8 mouse cellular contexts compared by ENCODE assay signal in the genomic region with DNA sequence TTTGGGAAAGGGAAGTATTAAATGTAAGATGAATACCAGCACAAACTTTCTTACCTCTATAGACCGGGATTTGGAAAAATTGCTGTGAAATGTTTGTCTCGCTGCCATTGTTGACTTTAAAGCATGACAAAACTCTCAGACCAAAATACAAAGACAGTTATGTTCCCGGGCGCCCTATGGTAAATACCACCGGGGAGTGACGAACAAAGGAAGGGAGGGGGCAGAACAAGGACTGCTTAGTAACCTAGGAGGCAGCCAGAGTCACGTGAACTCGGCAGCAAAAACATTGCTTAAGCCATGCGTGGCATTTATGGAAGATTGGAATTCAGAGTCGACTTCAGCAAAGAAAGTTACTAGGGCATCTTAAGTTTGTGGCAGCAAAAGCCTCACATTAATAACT. TPM values are rescaled to one million over a fixed set of nuclear protein-coding genes. Genes with fewer than 3 reads are reported as not detected.
DNase-seq lines count a peak whose midpoint lies in the region; ATAC-seq and TF ChIP-seq lines count a peak whose summit lies in the region.

No protein-coding gene starts in this region.

- H3K9me3 ChIP-seq in intestine, embryonic 14.5 days (ENCODE audit: control insufficient read depth, low read length) = no peaks in the 10 kb centered on the region
- no peaks in the 10 kb centered on the region for H3K9me3 ChIP-seq in midbrain, embryonic 12.5 days

- peak overlapping the region; percentile 54 for H3K4me3 ChIP-seq in gastrocnemius, adult 2 months
- no peak overlapping the region; the same call in 1 of the 2 replicates for H3K4me3 ChIP-seq in intestine, embryonic 14.5 days (ENCODE audit: low read depth, low read length)
- H3K4me3 ChIP-seq in midbrain, embryonic 12.5 days = peak overlapping the region; percentile 60

- H3K4me1 ChIP-seq in intestine, embryonic 14.5 days (replicated peaks; ENCODE audit: control insufficient read depth, insufficient read depth, low read length) = peaks cover 10% of the 10 kb centered on the region
- peaks cover 11% of the 10 kb centered on the region for H3K4me1 ChIP-seq in midbrain, embryonic 12.5 days

- DNase-seq in gastrocnemius, adult 2 months = no peak
- DNase-seq in gastrocnemius, postnatal 4 days (ENCODE audit: low spot score in 2 of 2) = no peak
- DNase-seq in embryo, embryonic 10.5 days (ENCODE audit: low spot score) = peak; percentile 65
- DNase-seq in intestine, embryonic 14.5 days (ENCODE audit: low spot score) = no peak
- no peak for DNase-seq in frontal cortex, adult 2 months (ENCODE audit: extremely low spot score in 1 of 2, low spot score in 1 of 2)
- no peak for DNase-seq in layer of hippocampus, postnatal 36 days
- no peak for DNase-seq in layer of hippocampus, adult 9-10 months (ENCODE audit: low spot score)

- H3K9ac ChIP-seq in intestine, embryonic 14.5 days (ENCODE audit: low read length) = no peak overlapping the region
- H3K9ac ChIP-seq in midbrain, embryonic 12.5 days (replicated peaks) = no peak overlapping the region

- H3K27ac ChIP-seq in gastrocnemius, adult 2 months = no peak overlapping the region
- no peak overlapping the region for H3K27ac ChIP-seq in intestine, embryonic 14.5 days (ENCODE audit: low read depth)
- H3K27ac ChIP-seq in midbrain, embryonic 12.5 days (replicated peaks) = no peak overlapping the region

- ATAC-seq in intestine, embryonic 14.5 days (replicated peaks; ENCODE audit: low FRiP score, low TSS enrichment, low read depth) = no peak
- ATAC-seq in midbrain, embryonic 12.5 days (ENCODE audit: low FRiP score, low read depth) = peak; percentile 66

- WGBS in intestine, embryonic 14.5 days = 14% methylated on average over 10 of the region's 10 CpGs
- WGBS in midbrain, embryonic 12.5 days = 5% methylated on average over 10 of the region's 10 CpGs

- intact Hi-C loops in gastrocnemius, adult 2 months (cut with DNase I) = no loop called here

- TF ChIP-seq CTCF in gastrocnemius, adult 2 months (IDR thresholded peaks at IDR 0.05) = no peak

- H3K36me3 ChIP-seq in intestine, embryonic 14.5 days (ENCODE audit: control insufficient read depth, insufficient read depth, low read length) = no peaks in the 10 kb centered on the region
- H3K36me3 ChIP-seq in midbrain, embryonic 12.5 days = no peaks in the 10 kb centered on the region

- peaks cover 32% of the 10 kb centered on the region for H3K27me3 ChIP-seq in intestine, embryonic 14.5 days (replicated peaks; ENCODE audit: control insufficient read depth, insufficient read depth, low read length)
- H3K27me3 ChIP-seq in midbrain, embryonic 12.5 days = peaks cover 28% of the 10 kb centered on the region

- peak overlapping the region; percentile 100 for H3K4me2 ChIP-seq in intestine, embryonic 14.5 days (ENCODE audit: low read length)
- peak overlapping the region; percentile 98 for H3K4me2 ChIP-seq in midbrain, embryonic 12.5 days (replicated peaks)

RNA-seq across cellular contexts. Expression of a gene that starts 1.4 kb away (rescaled TPM):
- total RNA-seq in gastrocnemius, adult 2 months (2021) = under 1 TPM; 0.36 to 0.73 TPM
- 1 to 10 TPM; 5.8 to 6.5 TPM for total RNA-seq in gastrocnemius, postnatal 4 days (2021)
- polyA plus RNA-seq in intestine, embryonic 14.5 days (2014; fragmentation: Nextera tagmentation; extraction: Ambion mirVana) = 4.2 and 4.4 TPM in 2 replicates
- polyA plus RNA-seq in midbrain, embryonic 12.5 days (2016; fragmentation: Nextera tagmentation; extraction: Ambion mirVana) = 8.4 and 13.9 TPM in 2 replicates
- 16.2 and 24.6 TPM in 2 replicates for polyA plus RNA-seq in frontal cortex, adult 2 months (2012; rRNA removed)
- 10 to 100 TPM; 10.1 to 12.2 TPM for total RNA-seq in layer of hippocampus, postnatal 36 days (2021)
